Mouse (Mus musculus) lung, embryonic 16.5 days (tissue): Measurements from ENCODE around the gene Pex6. TPM values are rescaled to one million over a fixed set of nuclear protein-coding genes. Genes with fewer than 3 reads are reported as not detected.

Experiments
- ATAC-seq: fragments of 200-750 bp; cut with Nextera tagmentation; 2 replicates; pipeline ENCODE4 v1.8.0; 2017; ENCODE audit warnings: low read depth, mild to moderate bottlenecking, moderate library complexity
- H3K27ac ChIP-seq: fragments of 300-500 bp; sonication (generic); 2 replicates; pipeline ENCODE4 v1.5.1; 2014; ENCODE audit warnings: mild to moderate bottlenecking, control low read depth, low read length
- H3K27me3 ChIP-seq: fragments of 300-500 bp; sonication (generic); 2 replicates; pipeline ENCODE4 v1.6.1; 2014; ENCODE audit warnings: low read depth, low read length, mixed read lengths; ENCODE audit not compliant: control insufficient read depth, insufficient read depth
- H3K36me3 ChIP-seq: fragments of 300-500 bp; sonication (generic); 2 replicates; pipeline ENCODE4 v1.6.1; 2014; ENCODE audit warnings: low read length; ENCODE audit not compliant: control insufficient read depth, insufficient read depth
- H3K4me1 ChIP-seq: fragments of 300-500 bp; sonication (generic); replicated peaks from 2 replicates; pipeline ENCODE4 v1.6.1; 2014; ENCODE audit warnings: low read length, mixed read lengths; ENCODE audit not compliant: control insufficient read depth, insufficient read depth
- H3K4me2 ChIP-seq: fragments of 300-500 bp; sonication (generic); 2 replicates; pipeline ENCODE4 v1.6.1; 2014; ENCODE audit warnings: low read depth, low read length, control low read depth
- H3K4me3 ChIP-seq: fragments of 300-500 bp; sonication (generic); 2 replicates; pipeline ENCODE4 v1.5.1; 2014; ENCODE audit warnings: mild to moderate bottlenecking, low read length, control low read depth
- H3K9ac ChIP-seq: fragments of 300-500 bp; sonication (generic); 2 replicates; pipeline ENCODE4 v1.6.1; 2014; ENCODE audit warnings: low read length, control low read depth
- H3K9me3 ChIP-seq: fragments of 300-500 bp; sonication (generic); 2 replicates; pipeline ENCODE4 v1.6.1; 2016; ENCODE audit warnings: low read length; ENCODE audit not compliant: control insufficient read depth
- WGBS: fragments of 180-500 bp; shearing (Covaris S2); extraction: QIAGEN DNeasy Blood & Tissue Kit; methylation state at CpG from one replicate; pipeline ENCODE4 v1.1.7; 2014; 5-methylcytosine and 5-hydroxymethylcytosine counted together
- polyA plus RNA-seq: library from polyadenylated mRNA; unstranded; fragments of >200 nt; fragmentation: Nextera tagmentation; extraction: Ambion mirVana; gene quantifications from 2 replicates; pipeline ENCODE4 v1.2.1, GENCODE M21; 2015

Pex6 gene
- polyA plus RNA-seq, 1 experiment from 2014 or later: 22.1 TPM

GRCm38 (mm10) chr17:46706375-46707089 lies 4.7 kb upstream of the Pex6 start:
- no peak overlapping the region for H3K4me2 ChIP-seq
- H3K27ac ChIP-seq: no peak overlapping the region
- H3K4me1 ChIP-seq: peaks cover 25% of the 10 kb centered on the region
- no peaks in the 10 kb centered on the region for H3K9me3 ChIP-seq
- H3K4me3 ChIP-seq: no peak overlapping the region
- ATAC-seq: no peak
- 86% methylated on average over 14 of the region's 14 CpGs for WGBS
- H3K27me3 ChIP-seq: no peaks in the 10 kb centered on the region
- no peak overlapping the region for H3K9ac ChIP-seq
- H3K36me3 ChIP-seq: no peaks in the 10 kb centered on the region

GRCm38 (mm10) chr17:46711612-46712271 lies 479 bp downstream of the Pex6 start:
- peaks cover 6% of the 10 kb centered on the region for H3K4me1 ChIP-seq
- no peaks in the 10 kb centered on the region for H3K9me3 ChIP-seq
- peak overlapping the region; percentile 95 for H3K9ac ChIP-seq
- peak overlapping the region; percentile 98 for H3K4me3 ChIP-seq
- peaks cover 20% of the 10 kb centered on the region for H3K36me3 ChIP-seq
- H3K27me3 ChIP-seq: no peaks in the 10 kb centered on the region
- H3K4me2 ChIP-seq: peak overlapping the region; percentile 81
- under 1% methylated on average over 70 of the region's 76 CpGs for WGBS
- peak overlapping the region; percentile 82 for H3K27ac ChIP-seq
- peak; percentile 61 for ATAC-seq

GRCm38 (mm10) chr17:46712442-46712841 lies 1.2 kb downstream of the Pex6 start:
- H3K27me3 ChIP-seq: no peaks in the 10 kb centered on the region
- no peak for ATAC-seq

GRCm38 (mm10) chr17:46713849-46714248 lies 2.6 kb downstream of the Pex6 start:
- Histone ChIP-seq H3K4me3 (no peak overlapping the region), H3K9me3 (no peaks in the 10 kb centered on the region), H3K9ac (no peak overlapping the region), H3K27ac (no peak overlapping the region), H3K27me3 (no peaks in the 10 kb centered on the region), H3K36me3 (peaks cover 23% of the 10 kb centered on the region), H3K4me1 (peaks cover 6% of the 10 kb centered on the region), H3K4me2 (no peak overlapping the region)
- no peak for ATAC-seq
- 89% methylated on average over 9 of the region's 9 CpGs for WGBS

More at GRCm38 (mm10) chr17:46712442-46712841, 1.2 kb downstream of the Pex6 start:
- peak overlapping the region; percentile 98 for H3K4me3 ChIP-seq
- no peaks in the 10 kb centered on the region for H3K9me3 ChIP-seq
- H3K4me2 ChIP-seq: peak overlapping the region; percentile 81
- peaks cover 6% of the 10 kb centered on the region for H3K4me1 ChIP-seq
- no peak overlapping the region for H3K27ac ChIP-seq
- H3K9ac ChIP-seq: peak overlapping the region; percentile 95
- peaks cover 23% of the 10 kb centered on the region for H3K36me3 ChIP-seq
- WGBS: 48% methylated on average over 7 of the region's 7 CpGs

- ATAC-seq: no peak
- 91% methylated on average over 11 of the region's 11 CpGs for WGBS
Observed at GRCm38 (mm10) chr17:46714756-46715481, 3.7 kb downstream of the Pex6 start.

GRCm38 (mm10) chr17:46721077-46721476 lies 9.8 kb downstream of the Pex6 start:
- peaks cover 14% of the 10 kb centered on the region for H3K36me3 ChIP-seq
- ATAC-seq: no peak
- 86% methylated on average over 7 of the region's 7 CpGs for WGBS

More at GRCm38 (mm10) chr17:46714756-46715481, 3.7 kb downstream of the Pex6 start:
- H3K36me3 ChIP-seq: peaks cover 23% of the 10 kb centered on the region
- H3K9me3 ChIP-seq: no peaks in the 10 kb centered on the region
- H3K4me3 ChIP-seq: no peak overlapping the region
- H3K27me3 ChIP-seq: no peaks in the 10 kb centered on the region
- H3K4me2 ChIP-seq: no peak overlapping the region
- no peak overlapping the region for H3K9ac ChIP-seq
- peaks cover 6% of the 10 kb centered on the region for H3K4me1 ChIP-seq
- no peak overlapping the region for H3K27ac ChIP-seq

GRCm38 (mm10) chr17:46724477-46725084 lies 13.3 kb downstream of the Pex6 start:
- no peak for ATAC-seq
- Histone ChIP-seq H3K4me3 (no peak overlapping the region), H3K9me3 (no peaks in the 10 kb centered on the region), H3K4me2 (no peak overlapping the region), H3K9ac (no peak overlapping the region), H3K36me3 (peaks cover 5% of the 10 kb centered on the region; the same call in 1 of the 2 replicates), H3K27me3 (peaks cover 16% of the 10 kb centered on the region; the same call in 1 of the 2 replicates), H3K4me1 (peaks cover 7% of the 10 kb centered on the region), H3K27ac (no peak overlapping the region)
- WGBS: 72% methylated on average over 17 of the region's 20 CpGs

More at GRCm38 (mm10) chr17:46721077-46721476, 9.8 kb downstream of the Pex6 start:
- Histone ChIP-seq H3K4me1 (no peaks in the 10 kb centered on the region), H3K4me3 (no peak overlapping the region), H3K4me2 (no peak overlapping the region), H3K27ac (no peak overlapping the region), H3K9me3 (no peaks in the 10 kb centered on the region), H3K9ac (no peak overlapping the region), H3K27me3 (no peaks in the 10 kb centered on the region)

- H3K4me3 ChIP-seq: no peak overlapping the region
- H3K27me3 ChIP-seq: peaks cover 16% of the 10 kb centered on the region; the same call in 1 of the 2 replicates
- no peak overlapping the region for H3K4me2 ChIP-seq
- peaks cover 5% of the 10 kb centered on the region; the same call in 1 of the 2 replicates for H3K36me3 ChIP-seq
- H3K9ac ChIP-seq: no peak overlapping the region
- no peaks in the 10 kb centered on the region for H3K9me3 ChIP-seq
- 54% methylated on average over 9 of the region's 9 CpGs for WGBS
- H3K27ac ChIP-seq: no peak overlapping the region
- peaks cover 7% of the 10 kb centered on the region for H3K4me1 ChIP-seq
- no peak for ATAC-seq
Observed at GRCm38 (mm10) chr17:46725273-46725672, 14.0 kb downstream of the Pex6 start.
